Mouse (Mus musculus) lung, adult 2 months (tissue): Measurements from ENCODE around the gene Slc8a2. TPM values are rescaled to one million over a fixed set of nuclear protein-coding genes. Genes with fewer than 3 reads are reported as not detected.

ENCODE experiments used
- DNase-seq: peaks from one replicate; pipeline ENCODE4 v3.0.0; 2022
- H3K4me1 ChIP-seq: fragments of 200-500 bp; 2 replicates; pipeline ENCODE4 v1.6.1; 2011; ENCODE audit warnings: low read length; ENCODE audit not compliant: control insufficient read depth, insufficient read depth
- H3K4me3 ChIP-seq: fragments of 200-500 bp; replicated peaks from 2 replicates; pipeline ENCODE3; 2011; ENCODE audit warnings: low read depth, mild to moderate bottlenecking, control low read depth, low read length; ENCODE audit errors: extremely low read depth
- CTCF ChIP-seq: fragments of 200-500 bp; IDR thresholded peaks from 2 replicates; pipeline ENCODE4 v1.5.1; 2011; ENCODE audit warnings: mild to moderate bottlenecking, low read length, control low read depth; ENCODE audit not compliant: insufficient read depth
- POLR2A ChIP-seq: fragments of 200-500 bp; IDR thresholded peaks from 2 replicates; pipeline ENCODE4 v1.6.1; 2011; ENCODE audit warnings: low read depth, mild to moderate bottlenecking, control low read depth, low read length, borderline replicate concordance; ENCODE audit errors: extremely low read depth
- WGBS: fragments of 180-500 bp; shearing (Covaris S2); methylation state at CpG from one replicate; pipeline ENCODE4 v1.1.7; 2018; 5-methylcytosine and 5-hydroxymethylcytosine counted together
- polyA plus RNA-seq: library from polyadenylated mRNA; depleted of rRNA; stranded (reverse); fragments of >200 nt; gene quantifications from 2 replicates; pipeline ENCODE4 v1.2.3, GENCODE M21; 2012

Gene Slc8a2
- polyA plus RNA-seq, 1 experiment: 0.85 TPM

GRCm38 (mm10) chr7:16132926-16133325 lies 3.3 kb downstream of the Slc8a2 start:
- H3K4me3 ChIP-seq: no peak overlapping the region
- 45% methylated on average over 3 of the region's 3 CpGs for WGBS
- no peaks in the 10 kb centered on the region; the same call in 1 of the 2 replicates for H3K4me1 ChIP-seq
- DNase-seq: no peak
- TF ChIP-seq CTCF (no peak), POLR2A (no peak)

- DNase-seq: no peak
- TF ChIP-seq CTCF: no peak
- TF ChIP-seq POLR2A: no peak
- Histone ChIP-seq H3K4me1 (no peaks in the 10 kb centered on the region; the same call in 1 of the 2 replicates), H3K4me3 (no peak overlapping the region)
- WGBS: 91% methylated on average over 9 of the region's 9 CpGs
Measured at GRCm38 (mm10) chr7:16133691-16134090, 4.1 kb downstream of the Slc8a2 start.

GRCm38 (mm10) chr7:16134951-16135392 lies 5.3 kb downstream of the Slc8a2 start:
- no peak for DNase-seq
- Histone ChIP-seq H3K4me3 (no peak overlapping the region), H3K4me1 (no peaks in the 10 kb centered on the region; the same call in 1 of the 2 replicates)
- 66% methylated on average over 7 of the region's 7 CpGs for WGBS
- TF ChIP-seq CTCF (no peak), POLR2A (no peak)

GRCm38 (mm10) chr7:16146489-16147410 lies 17.1 kb downstream of the Slc8a2 start:
- no peak for DNase-seq
- WGBS: 36% methylated on average over 27 of the region's 27 CpGs
- TF ChIP-seq CTCF (no peak), POLR2A (no peak)
- H3K4me1 ChIP-seq: no peaks in the 10 kb centered on the region
- H3K4me3 ChIP-seq: no peak overlapping the region

- WGBS: 13% methylated on average over 15 of the region's 15 CpGs
- TF ChIP-seq CTCF (no peak), POLR2A (no peak)
- DNase-seq: peak; percentile 46
- Histone ChIP-seq H3K4me1 (no peaks in the 10 kb centered on the region), H3K4me3 (no peak overlapping the region)
Measured at GRCm38 (mm10) chr7:16147643-16148042, 18.0 kb downstream of the Slc8a2 start.

- DNase-seq: no peak
- 49% methylated on average over 5 of the region's 5 CpGs for WGBS
- Histone ChIP-seq H3K4me1 (no peaks in the 10 kb centered on the region), H3K4me3 (no peak overlapping the region)
- TF ChIP-seq CTCF: no peak
Measured at GRCm38 (mm10) chr7:16149241-16149640, 19.6 kb downstream of the Slc8a2 start.

GRCm38 (mm10) chr7:16150191-16151145 lies 20.8 kb downstream of the Slc8a2 start:
- DNase-seq: no peak
- no peak for TF ChIP-seq POLR2A
- TF ChIP-seq CTCF: no peak
- 54% methylated on average over 9 of the region's 9 CpGs for WGBS
- no peaks in the 10 kb centered on the region for H3K4me1 ChIP-seq
- H3K4me3 ChIP-seq: no peak overlapping the region

- no peaks in the 10 kb centered on the region; the same call in 1 of the 2 replicates for H3K4me1 ChIP-seq
- TF ChIP-seq CTCF (peak; percentile 56), POLR2A (no peak)
- peak; percentile 44 for DNase-seq
- WGBS: 20% methylated on average over 10 of the region's 10 CpGs
- H3K4me3 ChIP-seq: no peak overlapping the region
Measured at GRCm38 (mm10) chr7:16153522-16153921, 23.9 kb downstream of the Slc8a2 start.

- WGBS: 46% methylated on average over 9 of the region's 9 CpGs
- DNase-seq: no peak
- H3K4me3 ChIP-seq: no peak overlapping the region
- H3K4me1 ChIP-seq: no peaks in the 10 kb centered on the region; the same call in 1 of the 2 replicates
- TF ChIP-seq CTCF: no peak
Measured at GRCm38 (mm10) chr7:16155132-16155872, 25.7 kb downstream of the Slc8a2 start.
